8 mouse cellular contexts compared by ENCODE assay signal in genomic region chrX:157490769-157491144, GRCm38 (mm10). TPM values are rescaled to one million over a fixed set of nuclear protein-coding genes. Genes with fewer than 3 reads are reported as not detected.
DNase-seq lines count a peak whose midpoint lies in the region; ATAC-seq and TF ChIP-seq lines count a peak whose summit lies in the region.

No protein-coding gene starts in this region.

- 5% methylated on average over 12 of the region's 12 CpGs for WGBS in heart, embryonic 13.5 days
- WGBS in embryonic facial prominence, embryonic 10.5 days = 17% methylated on average over 12 of the region's 12 CpGs
- 12% methylated on average over 12 of the region's 12 CpGs for WGBS in intestine, postnatal 0 days
- WGBS in midbrain, embryonic 14.5 days = 23% methylated on average over 12 of the region's 12 CpGs

- TF ChIP-seq CTCF in E14TG2a.4 (conservative IDR thresholded peaks at IDR 0.05; ENCODE audit: low read length) = no peak
- no peak for TF ChIP-seq CTCF in intestine, postnatal 0 days (IDR thresholded peaks at IDR 0.05; ENCODE audit: low read depth)

- intact Hi-C loops in heart, postnatal 14 days (cut with DNase I) = no loop called here
- intact Hi-C loops in gastrocnemius, postnatal 36 days (cut with DNase I) = loop anchor here (10.0 kb wide), 1 partner anchor 104 kb away; the partner anchor contains the start of gene Mbtps2

- peak overlapping the region; percentile 83 for H3K27ac ChIP-seq in heart, embryonic 13.5 days (replicated peaks)
- peak overlapping the region; percentile 95 for H3K27ac ChIP-seq in embryonic facial prominence, embryonic 10.5 days (replicated peaks)
- H3K27ac ChIP-seq in intestine, postnatal 0 days (ENCODE audit: low read depth, low read length) = no peak overlapping the region
- peak overlapping the region; percentile 94 for H3K27ac ChIP-seq in midbrain, embryonic 14.5 days (replicated peaks; ENCODE audit: low read depth, low read length)

- H3K36me3 ChIP-seq in heart, embryonic 13.5 days = no peaks in the 10 kb centered on the region
- no peaks in the 10 kb centered on the region for H3K36me3 ChIP-seq in E14TG2a.4 (ENCODE audit: insufficient read depth, low read length)
- H3K36me3 ChIP-seq in embryonic facial prominence, embryonic 10.5 days (replicated peaks) = no peaks in the 10 kb centered on the region
- H3K36me3 ChIP-seq in intestine, postnatal 0 days (ENCODE audit: control insufficient read depth, insufficient read depth) = no peaks in the 10 kb centered on the region
- H3K36me3 ChIP-seq in midbrain, embryonic 14.5 days (ENCODE audit: control insufficient read depth, insufficient read depth, low read length) = no peaks in the 10 kb centered on the region

- no peaks in the 10 kb centered on the region for H3K27me3 ChIP-seq in heart, embryonic 13.5 days (replicated peaks)
- H3K27me3 ChIP-seq in E14TG2a.4 (ENCODE audit: insufficient read depth, low read length) = peaks cover 11% of the 10 kb centered on the region
- peaks cover 29% of the 10 kb centered on the region for H3K27me3 ChIP-seq in embryonic facial prominence, embryonic 10.5 days (replicated peaks; ENCODE audit: low read depth, poor library complexity, severe bottlenecking)
- H3K27me3 ChIP-seq in intestine, postnatal 0 days (replicated peaks; ENCODE audit: control insufficient read depth, insufficient read depth, low read length) = no peaks in the 10 kb centered on the region
- no peaks in the 10 kb centered on the region for H3K27me3 ChIP-seq in midbrain, embryonic 14.5 days (ENCODE audit: control insufficient read depth, insufficient read depth, low read length)

- H3K4me3 ChIP-seq in heart, embryonic 13.5 days = peak overlapping the region; percentile 74
- H3K4me3 ChIP-seq in E14TG2a.4 (replicated peaks; ENCODE audit: low read length) = peak overlapping the region; percentile 85
- peak overlapping the region; percentile 73 for H3K4me3 ChIP-seq in embryonic facial prominence, embryonic 10.5 days
- peak overlapping the region; percentile 57 for H3K4me3 ChIP-seq in intestine, postnatal 0 days (ENCODE audit: low read depth, low read length)
- H3K4me3 ChIP-seq in midbrain, embryonic 14.5 days (replicated peaks; ENCODE audit: low read depth, low read length) = peak overlapping the region; percentile 59

- ATAC-seq in heart, embryonic 13.5 days (ENCODE audit: extremely low read depth, insufficient number of reproducible peaks, low FRiP score, low TSS enrichment) = no peak
- no peak for ATAC-seq in intestine, postnatal 0 days
- peak; percentile 12; the same call in 1 of the 2 replicates for ATAC-seq in midbrain, embryonic 14.5 days (ENCODE audit: low FRiP score, low TSS enrichment)

- no peak for DNase-seq in heart, postnatal 14 days
- peak; percentile 27 for DNase-seq in embryonic facial prominence, embryonic 10.5 days (ENCODE audit: low spot score)
- DNase-seq in midbrain, embryonic 14.5 days = peak; percentile 56
- DNase-seq in urinary bladder, postnatal 10 days (ENCODE audit: low spot score) = no peak
- DNase-seq in gastrocnemius, postnatal 36 days = no peak

- H3K9me3 ChIP-seq in heart, embryonic 13.5 days = no peaks in the 10 kb centered on the region
- no peaks in the 10 kb centered on the region for H3K9me3 ChIP-seq in E14TG2a.4 (ENCODE audit: low read length)
- 0 out of 2 replicates have a peak, but pooled peaks cover 3% of the 10 kb centered on the region for H3K9me3 ChIP-seq in embryonic facial prominence, embryonic 10.5 days
- H3K9me3 ChIP-seq in intestine, postnatal 0 days (ENCODE audit: control insufficient read depth) = no peaks in the 10 kb centered on the region
- no peaks in the 10 kb centered on the region for H3K9me3 ChIP-seq in midbrain, embryonic 14.5 days (ENCODE audit: control insufficient read depth, low read length)

- peak overlapping the region; percentile 69 for H3K4me2 ChIP-seq in heart, embryonic 13.5 days
- H3K4me2 ChIP-seq in intestine, postnatal 0 days (replicated peaks; ENCODE audit: low read depth) = peak overlapping the region; percentile 78
- H3K4me2 ChIP-seq in midbrain, embryonic 14.5 days (ENCODE audit: low read length) = peak overlapping the region; percentile 55

- peaks cover 5% of the 10 kb centered on the region for H3K4me1 ChIP-seq in heart, embryonic 13.5 days
- H3K4me1 ChIP-seq in E14TG2a.4 (replicated peaks; ENCODE audit: low read depth, low read length) = peaks cover 44% of the 10 kb centered on the region
- 0 out of 2 replicates have a peak, but pooled peaks cover 4% of the 10 kb centered on the region for H3K4me1 ChIP-seq in embryonic facial prominence, embryonic 10.5 days
- H3K4me1 ChIP-seq in intestine, postnatal 0 days (replicated peaks; ENCODE audit: control insufficient read depth, insufficient read depth, low read length) = 0 out of 2 replicates have a peak, but pooled peaks cover 3% of the 10 kb centered on the region
- 0 out of 2 replicates have a peak, but pooled peaks cover 2% of the 10 kb centered on the region for H3K4me1 ChIP-seq in midbrain, embryonic 14.5 days (ENCODE audit: control insufficient read depth, insufficient read depth, low read length)

- peak overlapping the region; percentile 90 for H3K9ac ChIP-seq in heart, embryonic 13.5 days
- H3K9ac ChIP-seq in intestine, postnatal 0 days (ENCODE audit: low read depth, low read length) = no peak overlapping the region
- H3K9ac ChIP-seq in midbrain, embryonic 14.5 days (replicated peaks; ENCODE audit: low read length) = peak overlapping the region; percentile 81

RNA-seq across cellular contexts. Expression of gene Sms, which starts 1.3 kb away (rescaled TPM):
- 48.7 and 73.1 TPM in 2 replicates for polyA plus RNA-seq in heart, embryonic 13.5 days (2015; fragmentation: Nextera tagmentation; extraction: Ambion mirVana)
- total RNA-seq in heart, postnatal 14 days (2021) = 10 to 100 TPM; 26.0 to 28.9 TPM
- polyA plus RNA-seq in embryonic facial prominence, embryonic 10.5 days (2016; fragmentation: Nextera tagmentation; extraction: Ambion mirVana) = 91.8 and 92.7 TPM in 2 replicates
- 27.6 and 28.8 TPM in 2 replicates for polyA plus RNA-seq in intestine, postnatal 0 days (2015; fragmentation: Nextera tagmentation; extraction: Ambion mirVana)
- polyA plus RNA-seq in midbrain, embryonic 14.5 days (2014; fragmentation: Nextera tagmentation; extraction: Ambion mirVana) = 143 and 146 TPM in 2 replicates
- 10 to 100 TPM; 50.7 to 61.0 TPM for total RNA-seq in gastrocnemius, postnatal 36 days (2021)

Comparison
In these comparisons a context has a peak if more than half of its experiments do, and no peak if none do; other contexts are left out.
1. DNase-seq: peak in embryonic facial prominence, embryonic 10.5 days (single experiment) and midbrain, embryonic 14.5 days (single experiment); none in heart, postnatal 14 days (0 of 2), urinary bladder, postnatal 10 days (single experiment) and gastrocnemius, postnatal 36 days (0 of 2).
2. Peak in every context shown above with its lines, with median percentiles within 50 percentile points of each other: H3K4me2 ChIP-seq and H3K4me3 ChIP-seq.